Mouse (Mus musculus): ENCODE results near the gene Alad. TPM values are rescaled to one million over a fixed set of nuclear protein-coding genes. Genes with fewer than 3 reads are reported as not detected.

Gene Alad
- polyA plus RNA-seq, 1 experiment from 2014 or later: 67.7 TPM

- no peak overlapping the region for H3K9ac ChIP-seq (replicated peaks; ENCODE audit: low read depth, low read length)
- 96% methylated on average over 2 of the region's 2 CpGs for WGBS
- no peak overlapping the region for H3K27ac ChIP-seq (ENCODE audit: low read length)
- no peaks in the 10 kb centered on the region for H3K27me3 ChIP-seq (replicated peaks; ENCODE audit: control insufficient read depth, insufficient read depth, low read length)
- H3K4me1 ChIP-seq (replicated peaks; ENCODE audit: control insufficient read depth, insufficient read depth, low read length): peaks cover 20% of the 10 kb centered on the region
- no peak overlapping the region for H3K4me2 ChIP-seq (ENCODE audit: low read length)
- no peak for ATAC-seq
- no peaks in the 10 kb centered on the region for H3K9me3 ChIP-seq (ENCODE audit: control insufficient read depth, low read length)
- H3K36me3 ChIP-seq (ENCODE audit: control insufficient read depth, insufficient read depth): no peaks in the 10 kb centered on the region
- H3K4me3 ChIP-seq (replicated peaks; ENCODE audit: low read length): no peak overlapping the region
These were observed 1.2 kb upstream of the Alad start for GRCm38 (mm10) chr4:62520892-62521400.

- peak overlapping the region; percentile 63 for H3K27ac ChIP-seq (ENCODE audit: low read length)
- peak; percentile 82 for ATAC-seq
- H3K9ac ChIP-seq (replicated peaks; ENCODE audit: low read depth, low read length): peak overlapping the region; percentile 80
- 1% methylated on average over 26 of the region's 26 CpGs for WGBS
- H3K4me2 ChIP-seq (ENCODE audit: low read length): peak overlapping the region; percentile 57
- H3K4me3 ChIP-seq (replicated peaks; ENCODE audit: low read length): peak overlapping the region; percentile 78
- H3K36me3 ChIP-seq (ENCODE audit: control insufficient read depth, insufficient read depth): no peaks in the 10 kb centered on the region
- H3K9me3 ChIP-seq (ENCODE audit: control insufficient read depth, low read length): no peaks in the 10 kb centered on the region
- peaks cover 17% of the 10 kb centered on the region for H3K4me1 ChIP-seq (replicated peaks; ENCODE audit: control insufficient read depth, insufficient read depth, low read length)
- no peaks in the 10 kb centered on the region for H3K27me3 ChIP-seq (replicated peaks; ENCODE audit: control insufficient read depth, insufficient read depth, low read length)
These were observed 433 bp downstream of the Alad start for GRCm38 (mm10) chr4:62519122-62519848.

- H3K27ac ChIP-seq (ENCODE audit: low read length): peak overlapping the region; percentile 63; the same call in 1 of the 2 replicates
- H3K36me3 ChIP-seq (ENCODE audit: control insufficient read depth, insufficient read depth): 0 out of 2 replicates have a peak, but pooled peaks cover 2% of the 10 kb centered on the region
- peak overlapping the region; percentile 57 for H3K4me2 ChIP-seq (ENCODE audit: low read length)
- peak overlapping the region; percentile 78 for H3K4me3 ChIP-seq (replicated peaks; ENCODE audit: low read length)
- peaks cover 11% of the 10 kb centered on the region for H3K4me1 ChIP-seq (replicated peaks; ENCODE audit: control insufficient read depth, insufficient read depth, low read length)
- H3K9me3 ChIP-seq (ENCODE audit: control insufficient read depth, low read length): no peaks in the 10 kb centered on the region
- WGBS: 50% methylated on average over 13 of the region's 13 CpGs
- H3K9ac ChIP-seq (replicated peaks; ENCODE audit: low read depth, low read length): peak overlapping the region; percentile 80
- ATAC-seq: no peak
- no peaks in the 10 kb centered on the region for H3K27me3 ChIP-seq (replicated peaks; ENCODE audit: control insufficient read depth, insufficient read depth, low read length)
These were observed 1.1 kb downstream of the Alad start for GRCm38 (mm10) chr4:62518416-62519121.

GRCm38 (mm10) chr4:62517538-62518415 is 1.9 kb downstream of the Alad start:
- Histone ChIP-seq H3K27me3 (replicated peaks; ENCODE audit: control insufficient read depth, insufficient read depth, low read length) (no peaks in the 10 kb centered on the region), H3K4me1 (replicated peaks; ENCODE audit: control insufficient read depth, insufficient read depth, low read length) (peaks cover 11% of the 10 kb centered on the region), H3K36me3 (ENCODE audit: control insufficient read depth, insufficient read depth) (peaks cover 5% of the 10 kb centered on the region; the same call in 1 of the 2 replicates), H3K9ac (replicated peaks; ENCODE audit: low read depth, low read length) (no peak overlapping the region), H3K27ac (ENCODE audit: low read length) (no peak overlapping the region), H3K9me3 (ENCODE audit: control insufficient read depth, low read length) (no peaks in the 10 kb centered on the region), H3K4me2 (ENCODE audit: low read length) (no peak overlapping the region), H3K4me3 (replicated peaks; ENCODE audit: low read length) (no peak overlapping the region)
- no peak for ATAC-seq
- 81% methylated on average over 10 of the region's 10 CpGs for WGBS

GRCm38 (mm10) chr4:62517046-62517445 is 2.7 kb downstream of the Alad start:
- ATAC-seq: no peak
- H3K4me3 ChIP-seq (replicated peaks; ENCODE audit: low read length): no peak overlapping the region
- H3K4me1 ChIP-seq (replicated peaks; ENCODE audit: control insufficient read depth, insufficient read depth, low read length): peaks cover 11% of the 10 kb centered on the region
- peaks cover 9% of the 10 kb centered on the region; the same call in 1 of the 2 replicates for H3K36me3 ChIP-seq (ENCODE audit: control insufficient read depth, insufficient read depth)
- WGBS: 90% methylated on average over 8 of the region's 8 CpGs
- no peak overlapping the region for H3K4me2 ChIP-seq (ENCODE audit: low read length)
- no peaks in the 10 kb centered on the region for H3K27me3 ChIP-seq (replicated peaks; ENCODE audit: control insufficient read depth, insufficient read depth, low read length)
- H3K9ac ChIP-seq (replicated peaks; ENCODE audit: low read depth, low read length): no peak overlapping the region
- no peaks in the 10 kb centered on the region for H3K9me3 ChIP-seq (ENCODE audit: control insufficient read depth, low read length)
- H3K27ac ChIP-seq (ENCODE audit: low read length): no peak overlapping the region

GRCm38 (mm10) chr4:62516579-62516978 is 3.1 kb downstream of the Alad start:
- H3K9me3 ChIP-seq (ENCODE audit: control insufficient read depth, low read length): no peaks in the 10 kb centered on the region
- peaks cover 11% of the 10 kb centered on the region for H3K4me1 ChIP-seq (replicated peaks; ENCODE audit: control insufficient read depth, insufficient read depth, low read length)
- no peak overlapping the region for H3K9ac ChIP-seq (replicated peaks; ENCODE audit: low read depth, low read length)
- ATAC-seq: no peak
- peaks cover 12% of the 10 kb centered on the region; the same call in 1 of the 2 replicates for H3K36me3 ChIP-seq (ENCODE audit: control insufficient read depth, insufficient read depth)
- no peaks in the 10 kb centered on the region for H3K27me3 ChIP-seq (replicated peaks; ENCODE audit: control insufficient read depth, insufficient read depth, low read length)
- no peak overlapping the region for H3K4me3 ChIP-seq (replicated peaks; ENCODE audit: low read length)
- no peak overlapping the region for H3K4me2 ChIP-seq (ENCODE audit: low read length)
- 86% methylated on average over 1 of the region's 1 CpGs for WGBS
- no peak overlapping the region for H3K27ac ChIP-seq (ENCODE audit: low read length)

GRCm38 (mm10) chr4:62516079-62516478 is 3.6 kb downstream of the Alad start:
- no peak overlapping the region for H3K4me2 ChIP-seq (ENCODE audit: low read length)
- no peaks in the 10 kb centered on the region for H3K27me3 ChIP-seq (replicated peaks; ENCODE audit: control insufficient read depth, insufficient read depth, low read length)
- H3K27ac ChIP-seq (ENCODE audit: low read length): no peak overlapping the region
- H3K36me3 ChIP-seq (ENCODE audit: control insufficient read depth, insufficient read depth): peaks cover 12% of the 10 kb centered on the region; the same call in 1 of the 2 replicates
- WGBS: 59% methylated on average over 2 of the region's 2 CpGs
- no peak overlapping the region for H3K9ac ChIP-seq (replicated peaks; ENCODE audit: low read depth, low read length)
- no peak for ATAC-seq
- no peak overlapping the region for H3K4me3 ChIP-seq (replicated peaks; ENCODE audit: low read length)
- no peaks in the 10 kb centered on the region for H3K9me3 ChIP-seq (ENCODE audit: control insufficient read depth, low read length)
- peaks cover 11% of the 10 kb centered on the region for H3K4me1 ChIP-seq (replicated peaks; ENCODE audit: control insufficient read depth, insufficient read depth, low read length)

GRCm38 (mm10) chr4:62515490-62515889 is 4.2 kb downstream of the Alad start:
- ATAC-seq: no peak
- Histone ChIP-seq H3K27ac (ENCODE audit: low read length) (no peak overlapping the region), H3K36me3 (ENCODE audit: control insufficient read depth, insufficient read depth) (peaks cover 12% of the 10 kb centered on the region), H3K9me3 (ENCODE audit: control insufficient read depth, low read length) (no peaks in the 10 kb centered on the region), H3K4me3 (replicated peaks; ENCODE audit: low read length) (no peak overlapping the region), H3K4me1 (replicated peaks; ENCODE audit: control insufficient read depth, insufficient read depth, low read length) (peaks cover 11% of the 10 kb centered on the region), H3K4me2 (ENCODE audit: low read length) (no peak overlapping the region), H3K9ac (replicated peaks; ENCODE audit: low read depth, low read length) (no peak overlapping the region), H3K27me3 (replicated peaks; ENCODE audit: control insufficient read depth, insufficient read depth, low read length) (no peaks in the 10 kb centered on the region)
- WGBS: 88% methylated on average over 3 of the region's 3 CpGs

Measured in forebrain, embryonic 16.5 days (tissue).